Mouse (Mus musculus) forebrain, embryonic 16.5 days (tissue): ENCODE data around the gene A530016L24Rik. TPM values are rescaled to one million over a fixed set of nuclear protein-coding genes. Genes with fewer than 3 reads are reported as not detected.
A peak's percentile ranks its signal among the peaks of the same experiment; 100 is the strongest.

Experiments used
- ATAC-seq: fragments of 200-750 bp; cut with Nextera tagmentation; 2 replicates; pipeline ENCODE4 v1.8.0; 2017; ENCODE audit warnings: mild to moderate bottlenecking, moderate library complexity
- H3K27ac ChIP-seq: fragments of 300-500 bp; sonication (generic); 2 replicates; pipeline ENCODE4 v1.5.1; 2014; ENCODE audit warnings: low read length, control low read depth
- H3K27me3 ChIP-seq: fragments of 300-500 bp; sonication (generic); replicated peaks from 2 replicates; pipeline ENCODE4 v1.6.1; 2014; ENCODE audit warnings: low read length; ENCODE audit not compliant: control insufficient read depth, insufficient read depth
- H3K36me3 ChIP-seq: fragments of 300-500 bp; sonication (generic); 2 replicates; pipeline ENCODE4 v1.6.1; 2014; ENCODE audit not compliant: control insufficient read depth, insufficient read depth
- H3K4me1 ChIP-seq: fragments of 300-500 bp; sonication (generic); replicated peaks from 2 replicates; pipeline ENCODE4 v1.6.1; 2014; ENCODE audit warnings: low read length; ENCODE audit not compliant: control insufficient read depth, insufficient read depth
- H3K4me2 ChIP-seq: fragments of 300-500 bp; sonication (generic); 2 replicates; pipeline ENCODE4 v1.6.1; 2014; ENCODE audit warnings: mild to moderate bottlenecking, low read length, control low read depth
- H3K4me3 ChIP-seq: fragments of 300-500 bp; sonication (generic); replicated peaks from 2 replicates; pipeline ENCODE4 v1.5.1; 2014; ENCODE audit warnings: mild to moderate bottlenecking, low read length, control low read depth
- H3K9ac ChIP-seq: fragments of 300-500 bp; sonication (generic); replicated peaks from 2 replicates; pipeline ENCODE4 v1.6.1; 2014; ENCODE audit warnings: low read depth, low read length, control low read depth
- H3K9me3 ChIP-seq: fragments of 300-500 bp; sonication (generic); 2 replicates; pipeline ENCODE4 v1.6.1; 2016; ENCODE audit warnings: low read length; ENCODE audit not compliant: control insufficient read depth
- WGBS: fragments of 180-500 bp; shearing (Covaris S2); extraction: QIAGEN DNeasy Blood & Tissue Kit; methylation state at CpG from one replicate; pipeline ENCODE4 v1.1.7; 2014; 5-methylcytosine and 5-hydroxymethylcytosine counted together
- polyA plus RNA-seq: library from polyadenylated mRNA; unstranded; fragments of >200 nt; fragmentation: Nextera tagmentation; extraction: Ambion mirVana; gene quantifications from 2 replicates; pipeline ENCODE4 v1.2.1, GENCODE M21; 2015

Gene A530016L24Rik
- polyA plus RNA-seq, 1 experiment from 2014 or later = 0.42 TPM

DNA sequence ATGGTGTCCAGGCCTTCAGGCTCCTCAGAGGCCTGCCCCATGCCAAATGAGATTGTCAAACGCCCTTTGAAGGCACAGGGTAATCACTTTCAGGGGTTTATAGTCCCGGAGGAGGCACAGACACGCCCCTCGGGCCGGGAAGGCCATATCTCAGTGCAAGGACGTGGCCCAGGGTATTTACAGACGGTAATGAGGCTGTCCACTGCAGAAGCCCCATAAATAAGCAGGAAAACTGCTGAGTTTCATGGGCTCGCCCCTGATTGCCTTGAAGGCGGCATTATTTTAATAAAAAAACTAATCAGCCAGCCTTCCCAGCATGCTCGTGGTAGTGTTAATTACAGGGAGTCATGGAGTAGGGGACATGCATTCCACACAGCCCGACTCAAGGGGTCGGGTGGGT is 26.8 kb upstream of the A530016L24Rik start:
- H3K4me3 ChIP-seq = no peak overlapping the region
- H3K27me3 ChIP-seq = no peaks in the 10 kb centered on the region
- no peaks in the 10 kb centered on the region for H3K36me3 ChIP-seq
- no peaks in the 10 kb centered on the region for H3K9me3 ChIP-seq
- H3K9ac ChIP-seq = no peak overlapping the region
- no peak for ATAC-seq
- no peak overlapping the region for H3K27ac ChIP-seq
- WGBS = 56% methylated on average over 12 of the region's 12 CpGs
- H3K4me2 ChIP-seq = no peak overlapping the region
- H3K4me1 ChIP-seq = peaks cover 13% of the 10 kb centered on the region

DNA sequence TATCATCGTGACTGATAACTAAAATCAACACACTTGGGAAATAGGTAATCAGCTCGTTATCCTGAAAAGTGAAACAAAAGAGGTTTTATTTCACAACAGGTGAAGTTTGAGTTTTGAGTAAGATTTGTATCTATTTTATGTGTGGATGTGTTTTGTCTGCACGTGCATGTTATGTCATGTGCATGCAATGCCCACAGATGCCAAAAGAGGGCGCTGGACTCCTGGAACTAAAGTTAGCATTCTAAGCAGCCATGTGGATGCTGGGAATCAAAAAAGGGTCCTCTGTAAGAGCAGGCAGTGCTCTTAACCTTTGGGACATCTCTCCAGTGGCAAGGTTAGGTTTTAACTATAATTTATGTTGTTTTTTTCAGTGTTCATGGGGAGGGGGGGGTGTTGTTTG is 26.0 kb upstream of the A530016L24Rik start:
- H3K9ac ChIP-seq = no peak overlapping the region
- H3K27me3 ChIP-seq = no peaks in the 10 kb centered on the region
- 84% methylated on average over 4 of the region's 4 CpGs for WGBS
- no peak overlapping the region for H3K4me3 ChIP-seq
- no peak overlapping the region for H3K27ac ChIP-seq
- no peaks in the 10 kb centered on the region for H3K9me3 ChIP-seq
- H3K36me3 ChIP-seq = no peaks in the 10 kb centered on the region
- ATAC-seq = no peak
- H3K4me2 ChIP-seq = no peak overlapping the region
- peaks cover 5% of the 10 kb centered on the region for H3K4me1 ChIP-seq

DNA sequence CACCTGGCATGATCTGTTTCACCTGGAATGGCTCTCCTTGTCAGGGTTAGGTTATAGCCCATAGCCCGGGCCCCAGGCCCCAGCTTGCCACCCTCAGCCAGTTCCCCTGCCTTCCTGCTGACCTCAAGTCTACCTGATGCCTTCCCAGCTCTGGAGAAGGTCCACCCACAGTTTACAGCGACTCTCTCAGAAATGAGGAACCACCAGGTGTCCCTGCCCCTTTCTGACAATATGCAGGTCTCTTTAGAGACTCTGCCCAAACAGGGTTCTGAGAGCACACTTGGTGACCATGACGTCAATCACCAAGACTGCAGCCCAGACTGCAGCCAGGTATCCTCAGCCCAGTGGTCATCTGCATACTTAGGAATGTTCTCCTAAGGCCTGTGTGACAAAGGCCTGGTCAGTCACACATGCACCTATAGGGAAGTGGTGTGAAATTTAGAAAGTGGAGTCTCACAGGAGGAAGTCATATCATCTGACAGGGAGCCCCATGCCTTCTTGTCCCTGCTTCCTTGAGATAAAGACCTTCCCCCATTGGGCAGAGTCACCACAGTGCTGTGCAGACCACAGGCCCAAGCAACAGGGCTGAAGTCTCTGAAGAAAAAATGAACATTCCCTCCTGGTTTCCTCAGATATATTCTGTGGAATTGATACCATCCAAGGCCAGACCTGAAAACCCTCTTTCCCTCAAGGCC is 25.4 kb upstream of the A530016L24Rik start:
- Histone ChIP-seq H3K4me1 (peaks cover under 1% of the 10 kb centered on the region; the same call in 1 of the 2 replicates), H3K9ac (no peak overlapping the region), H3K4me3 (no peak overlapping the region), H3K36me3 (no peaks in the 10 kb centered on the region), H3K9me3 (no peaks in the 10 kb centered on the region), H3K4me2 (no peak overlapping the region), H3K27ac (no peak overlapping the region), H3K27me3 (no peaks in the 10 kb centered on the region)
- WGBS = 83% methylated on average over 3 of the region's 3 CpGs
- no peak for ATAC-seq

DNA sequence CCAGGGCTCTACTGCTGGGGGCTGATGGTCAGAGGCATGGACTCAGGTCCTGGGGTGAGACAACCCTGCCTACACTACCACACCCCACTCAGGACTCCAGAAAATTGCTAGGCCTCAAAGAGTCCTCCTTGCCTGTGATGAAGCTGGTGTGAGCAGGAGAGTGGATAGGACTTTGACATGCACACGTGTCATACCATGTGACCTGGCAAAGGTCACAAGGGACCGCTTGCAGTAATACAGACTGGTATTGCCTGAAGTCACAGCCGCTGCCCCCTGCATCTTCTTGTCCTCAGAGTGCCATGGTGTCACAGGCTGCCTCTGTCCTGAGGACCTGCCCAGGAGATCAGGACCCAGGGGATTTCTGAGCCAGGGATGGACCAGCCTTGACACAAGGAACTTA is 24.7 kb upstream of the A530016L24Rik start:
- H3K27me3 ChIP-seq = no peaks in the 10 kb centered on the region
- no peak for ATAC-seq
- no peaks in the 10 kb centered on the region for H3K36me3 ChIP-seq
- no peak overlapping the region for H3K9ac ChIP-seq
- WGBS = 87% methylated on average over 3 of the region's 3 CpGs
- H3K4me1 ChIP-seq = peaks cover 7% of the 10 kb centered on the region
- H3K9me3 ChIP-seq = no peaks in the 10 kb centered on the region
- no peak overlapping the region for H3K4me3 ChIP-seq
- H3K4me2 ChIP-seq = no peak overlapping the region
- H3K27ac ChIP-seq = no peak overlapping the region

DNA sequence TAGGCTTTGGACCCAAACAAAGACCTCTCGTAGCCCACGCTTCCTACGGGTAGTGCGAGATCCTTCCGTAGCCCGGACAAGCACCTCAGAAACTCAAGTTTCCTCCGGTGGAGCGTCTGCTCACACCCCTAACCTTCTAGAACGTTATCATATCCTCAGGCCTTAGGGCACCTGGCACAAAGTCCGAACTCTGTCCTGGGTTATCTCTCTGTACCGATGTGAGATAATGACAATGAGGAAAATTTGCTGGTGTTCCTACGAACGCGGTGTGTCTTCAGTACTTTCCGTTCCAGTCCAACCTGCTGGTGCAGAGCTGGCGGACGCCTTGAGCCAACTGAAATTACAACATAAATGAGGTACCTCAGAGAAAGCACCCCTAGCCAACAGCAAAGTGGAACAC is 23.3 kb upstream of the A530016L24Rik start:
- H3K9me3 ChIP-seq = no peaks in the 10 kb centered on the region
- no peak overlapping the region for H3K4me2 ChIP-seq
- no peak overlapping the region for H3K27ac ChIP-seq
- WGBS = 95% methylated on average over 17 of the region's 17 CpGs
- no peak overlapping the region for H3K4me3 ChIP-seq
- ATAC-seq = no peak
- H3K27me3 ChIP-seq = no peaks in the 10 kb centered on the region
- no peak overlapping the region for H3K9ac ChIP-seq
- H3K36me3 ChIP-seq = no peaks in the 10 kb centered on the region
- H3K4me1 ChIP-seq = peaks cover 21% of the 10 kb centered on the region

DNA sequence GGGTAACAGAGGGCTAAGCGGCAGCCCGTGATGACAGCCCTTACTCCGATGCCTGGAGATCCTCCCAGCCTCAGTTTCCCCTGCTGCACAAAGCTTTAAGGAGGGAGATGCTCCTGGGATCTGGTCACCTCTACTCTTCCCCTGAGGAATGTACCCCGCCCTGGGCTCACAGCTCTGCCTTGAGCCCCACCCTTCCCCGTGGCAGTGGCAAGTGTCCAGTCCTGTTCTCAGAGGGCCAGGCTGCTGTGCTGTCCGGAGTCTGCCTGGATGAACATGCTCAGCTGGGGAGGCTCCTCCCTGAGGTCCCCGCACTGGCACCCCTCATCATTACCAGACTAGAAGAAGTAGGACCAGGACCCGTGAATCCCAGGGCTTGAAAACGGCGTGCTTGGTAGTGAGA is 21.9 kb upstream of the A530016L24Rik start:
- WGBS = 86% methylated on average over 10 of the region's 10 CpGs
- Histone ChIP-seq H3K4me1 (peaks cover 21% of the 10 kb centered on the region), H3K4me3 (no peak overlapping the region), H3K27me3 (no peaks in the 10 kb centered on the region), H3K4me2 (no peak overlapping the region), H3K9me3 (no peaks in the 10 kb centered on the region), H3K36me3 (no peaks in the 10 kb centered on the region), H3K9ac (no peak overlapping the region), H3K27ac (no peak overlapping the region)
- no peak for ATAC-seq

DNA sequence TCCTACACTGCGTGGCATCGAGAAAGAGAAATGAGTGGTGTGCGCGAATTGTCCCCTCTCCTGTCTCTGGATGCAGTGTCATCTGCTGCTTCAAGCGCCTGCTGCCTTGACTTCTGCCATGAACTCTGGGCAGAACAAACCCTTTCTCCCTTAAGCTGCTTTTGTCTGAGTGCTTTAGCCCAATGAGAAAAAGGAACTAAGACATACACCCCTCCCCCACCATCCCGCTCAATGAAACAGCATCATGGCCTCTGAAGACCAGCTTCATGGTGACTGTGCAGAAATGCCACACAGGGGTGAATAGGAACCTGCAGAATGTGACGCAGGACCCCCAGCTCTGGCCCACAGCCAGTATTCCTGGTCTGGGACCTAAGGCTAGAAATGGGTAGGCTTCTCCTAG is 19.9 kb upstream of the A530016L24Rik start:
- no peak overlapping the region for H3K9ac ChIP-seq
- H3K4me3 ChIP-seq = no peak overlapping the region
- H3K4me2 ChIP-seq = no peak overlapping the region
- H3K27me3 ChIP-seq = no peaks in the 10 kb centered on the region
- H3K36me3 ChIP-seq = no peaks in the 10 kb centered on the region
- no peaks in the 10 kb centered on the region for H3K9me3 ChIP-seq
- WGBS = 72% methylated on average over 7 of the region's 7 CpGs
- H3K27ac ChIP-seq = peak overlapping the region; percentile 86
- ATAC-seq = no peak
- peaks cover 27% of the 10 kb centered on the region for H3K4me1 ChIP-seq

DNA sequence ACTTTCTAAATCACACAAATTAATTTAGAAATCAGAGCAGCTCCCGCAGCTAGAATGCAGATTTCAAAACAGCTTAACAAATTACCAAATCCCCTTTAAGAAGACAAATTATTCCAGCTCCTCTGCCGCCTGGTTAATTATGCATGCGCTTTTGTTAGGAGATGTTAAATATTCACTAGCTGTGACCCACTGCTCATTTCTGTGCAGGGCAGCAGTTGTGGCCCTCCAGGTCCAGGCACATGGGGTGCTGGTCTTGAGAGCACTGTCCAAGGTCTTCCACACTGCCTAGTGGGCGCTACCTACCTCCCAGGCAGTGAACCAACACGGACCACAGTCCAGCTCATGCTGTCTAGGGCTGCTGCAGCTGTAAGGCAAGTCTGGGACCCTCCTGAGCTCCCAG is 19.0 kb upstream of the A530016L24Rik start:
- peaks cover 27% of the 10 kb centered on the region for H3K4me1 ChIP-seq
- no peaks in the 10 kb centered on the region for H3K36me3 ChIP-seq
- 25% methylated on average over 5 of the region's 5 CpGs for WGBS
- ATAC-seq = peak; percentile 60
- H3K27me3 ChIP-seq = no peaks in the 10 kb centered on the region
- no peaks in the 10 kb centered on the region for H3K9me3 ChIP-seq
- no peak overlapping the region for H3K4me2 ChIP-seq
- peak overlapping the region; percentile 86 for H3K27ac ChIP-seq
- no peak overlapping the region for H3K9ac ChIP-seq
- no peak overlapping the region for H3K4me3 ChIP-seq

DNA sequence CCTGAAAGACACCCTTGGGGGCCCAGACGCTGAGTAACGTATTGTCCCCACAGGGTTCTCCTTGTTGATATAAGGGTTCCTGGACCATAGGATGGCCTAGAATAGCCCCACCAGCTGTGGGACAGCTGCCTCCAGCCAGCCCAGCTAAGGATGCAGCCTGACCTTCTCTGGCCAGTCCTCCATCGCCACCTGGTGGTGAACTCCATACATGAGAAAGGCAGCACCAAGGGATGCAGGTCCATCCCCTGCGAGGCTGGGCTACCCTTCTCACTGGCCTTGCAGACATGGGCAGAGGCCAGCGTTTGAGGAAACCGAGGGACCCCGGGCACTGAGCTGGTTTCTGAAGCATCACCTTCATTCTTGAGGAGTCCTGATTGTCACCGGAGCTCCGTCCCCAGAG is 15.5 kb upstream of the A530016L24Rik start:
- Histone ChIP-seq H3K4me1 (peaks cover 27% of the 10 kb centered on the region), H3K4me2 (no peak overlapping the region), H3K36me3 (no peaks in the 10 kb centered on the region), H3K9ac (no peak overlapping the region), H3K4me3 (no peak overlapping the region), H3K27ac (no peak overlapping the region), H3K9me3 (no peaks in the 10 kb centered on the region), H3K27me3 (no peaks in the 10 kb centered on the region)
- ATAC-seq = peak; percentile 70
- 16% methylated on average over 9 of the region's 9 CpGs for WGBS

DNA sequence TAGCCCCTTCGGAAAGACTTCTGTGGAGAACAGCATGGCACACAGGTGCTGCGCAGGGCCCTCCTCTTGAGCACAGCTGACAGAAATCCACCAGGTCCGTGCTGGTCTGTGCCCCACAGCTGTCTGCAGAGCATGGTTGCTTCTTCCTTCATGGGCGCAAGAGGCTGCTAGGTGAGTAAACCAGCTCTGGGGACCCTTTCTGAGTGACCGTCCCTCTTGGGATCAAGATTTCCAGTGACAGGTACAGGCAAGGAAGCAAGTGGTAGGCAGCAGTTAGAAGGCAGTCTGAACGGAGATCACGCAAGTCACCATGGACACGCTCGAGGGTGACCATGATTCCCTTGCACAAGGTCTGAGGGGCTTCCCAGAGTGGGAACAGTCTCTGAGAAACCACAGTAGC is 287 bp downstream of the A530016L24Rik start:
- Histone ChIP-seq H3K9ac (no peak overlapping the region), H3K27ac (no peak overlapping the region), H3K4me1 (peaks cover 9% of the 10 kb centered on the region), H3K36me3 (no peaks in the 10 kb centered on the region), H3K4me2 (no peak overlapping the region), H3K4me3 (no peak overlapping the region), H3K9me3 (no peaks in the 10 kb centered on the region), H3K27me3 (no peaks in the 10 kb centered on the region)
- 94% methylated on average over 9 of the region's 9 CpGs for WGBS
- no peak for ATAC-seq
